Mouse (Mus musculus) midbrain, embryonic 10.5 days (tissue): ENCODE data around the gene Slc4a1. TPM values are rescaled to one million over a fixed set of nuclear protein-coding genes. Genes with fewer than 3 reads are reported as not detected.
"Not testable (repeated sequence)": the region's sequence is repeated elsewhere in the genome, so short reads cannot be mapped to it uniquely, and the experiment has no call there.

Experiments
- DNase-seq: peaks from one replicate; pipeline ENCODE4 v3.0.0-alpha.2; 2017; ENCODE audit warnings: low spot score
- H3K27ac ChIP-seq: fragments of 300-500 bp; sonication (generic); replicated peaks from 2 replicates; pipeline ENCODE4 v1.5.1; 2016; ENCODE audit warnings: mild to moderate bottlenecking
- H3K27me3 ChIP-seq: fragments of 300-500 bp; sonication (generic); 2 replicates; pipeline ENCODE4 v1.6.1; 2016; ENCODE audit warnings: low read depth, mild to moderate bottlenecking; ENCODE audit not compliant: poor library complexity, severe bottlenecking
- H3K36me3 ChIP-seq: fragments of 300-500 bp; sonication (generic); 2 replicates; pipeline ENCODE4 v1.6.1; 2016; ENCODE audit warnings: mild to moderate bottlenecking, moderate library complexity
- H3K4me1 ChIP-seq: fragments of 300-500 bp; sonication (generic); 2 replicates; pipeline ENCODE4 v1.6.1; 2016
- H3K4me3 ChIP-seq: fragments of 300-500 bp; sonication (generic); 2 replicates; pipeline ENCODE4 v1.5.1; 2016; ENCODE audit warnings: mild to moderate bottlenecking, moderate library complexity
- H3K9me3 ChIP-seq: fragments of 300-500 bp; sonication (generic); replicated peaks from 2 replicates; pipeline ENCODE4 v1.6.1; 2016; ENCODE audit warnings: mild to moderate bottlenecking
- WGBS: fragments of 180-500 bp; shearing (Covaris S2); methylation state at CpG from one replicate; pipeline ENCODE4 v1.1.7; 2016; 5-methylcytosine and 5-hydroxymethylcytosine counted together
- polyA plus RNA-seq: library from polyadenylated mRNA; unstranded; fragments of >200 nt; fragmentation: Nextera tagmentation; extraction: Ambion mirVana; gene quantifications from 2 replicates; pipeline ENCODE4 v1.2.1, GENCODE M21; 2016

Slc4a1 gene
- polyA plus RNA-seq, 1 experiment from 2014 or later = 33.9 TPM

DNA sequence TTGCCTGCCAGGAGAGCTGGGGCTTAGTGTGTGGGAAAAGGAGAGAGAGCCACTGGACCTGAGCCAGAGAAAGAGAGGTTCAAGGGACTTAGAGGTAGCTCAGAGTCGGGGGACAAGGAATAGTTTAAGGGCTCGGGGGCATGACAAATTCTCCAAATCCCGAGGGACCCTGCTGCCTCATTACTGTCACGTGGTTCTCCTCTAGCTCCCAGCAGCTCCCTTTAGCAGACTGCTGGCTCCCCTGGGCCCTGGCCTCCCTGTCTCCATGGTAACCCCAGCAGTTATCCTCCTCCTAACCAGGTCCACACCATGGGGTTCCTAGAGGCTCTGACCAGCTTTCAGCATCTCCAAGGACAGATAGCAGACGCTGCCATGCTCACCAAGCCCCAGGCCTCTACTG, 29.2 kb upstream of the Slc4a1 start:
- Histone ChIP-seq H3K36me3 (peaks cover 18% of the 10 kb centered on the region), H3K4me3 (peak overlapping the region; percentile 74), H3K27ac (peak overlapping the region; percentile 53; the same call in 1 of the 2 replicates), H3K27me3 (peaks cover 55% of the 10 kb centered on the region), H3K9me3 (no peaks in the 10 kb centered on the region), H3K4me1 (peaks cover 71% of the 10 kb centered on the region)
- 3% methylated on average over 5 of the region's 5 CpGs for WGBS
- DNase-seq = peak; percentile 37

DNA sequence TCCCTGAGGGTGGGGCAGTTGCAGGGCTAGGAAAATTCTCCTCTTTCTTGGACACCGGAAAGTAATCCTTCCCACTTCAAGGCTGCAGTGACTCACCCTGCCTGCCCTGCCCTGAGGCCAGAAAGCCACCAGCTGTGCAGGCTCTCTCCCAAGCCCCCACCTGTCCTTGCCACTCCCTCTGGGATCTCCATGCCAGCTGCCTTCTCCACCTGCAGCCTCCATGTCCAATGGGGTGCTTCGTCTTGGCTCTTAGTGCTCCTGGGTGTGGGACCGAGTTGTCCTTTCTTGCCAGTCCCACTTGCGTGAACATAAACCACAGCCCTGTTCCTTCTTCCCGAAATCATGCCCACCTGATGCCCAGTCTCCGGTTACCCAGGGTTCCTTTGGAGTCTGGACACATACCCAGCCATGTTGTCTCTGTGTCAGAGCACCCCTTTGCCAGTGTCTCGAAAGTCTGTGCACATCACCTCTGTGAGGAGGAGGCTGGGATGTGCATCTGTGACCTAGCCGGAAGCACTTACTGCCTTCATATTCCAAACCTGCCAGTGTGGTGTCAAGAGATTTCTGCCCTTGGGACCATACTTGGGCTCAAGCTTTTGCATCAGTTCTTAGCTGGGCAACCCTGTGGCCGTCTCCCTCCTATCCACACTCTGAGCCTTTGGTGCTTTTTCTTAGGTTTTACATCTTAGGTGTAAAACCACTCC, 28.6 kb upstream of the Slc4a1 start:
- 83% methylated on average over 9 of the region's 9 CpGs for WGBS
- peaks cover 64% of the 10 kb centered on the region for H3K4me1 ChIP-seq
- DNase-seq = no peak
- peak overlapping the region; percentile 89 for H3K27ac ChIP-seq
- peak overlapping the region; percentile 74 for H3K4me3 ChIP-seq
- H3K9me3 ChIP-seq = no peaks in the 10 kb centered on the region
- peaks cover 48% of the 10 kb centered on the region for H3K27me3 ChIP-seq
- peaks cover 12% of the 10 kb centered on the region; the same call in 1 of the 2 replicates for H3K36me3 ChIP-seq

DNA sequence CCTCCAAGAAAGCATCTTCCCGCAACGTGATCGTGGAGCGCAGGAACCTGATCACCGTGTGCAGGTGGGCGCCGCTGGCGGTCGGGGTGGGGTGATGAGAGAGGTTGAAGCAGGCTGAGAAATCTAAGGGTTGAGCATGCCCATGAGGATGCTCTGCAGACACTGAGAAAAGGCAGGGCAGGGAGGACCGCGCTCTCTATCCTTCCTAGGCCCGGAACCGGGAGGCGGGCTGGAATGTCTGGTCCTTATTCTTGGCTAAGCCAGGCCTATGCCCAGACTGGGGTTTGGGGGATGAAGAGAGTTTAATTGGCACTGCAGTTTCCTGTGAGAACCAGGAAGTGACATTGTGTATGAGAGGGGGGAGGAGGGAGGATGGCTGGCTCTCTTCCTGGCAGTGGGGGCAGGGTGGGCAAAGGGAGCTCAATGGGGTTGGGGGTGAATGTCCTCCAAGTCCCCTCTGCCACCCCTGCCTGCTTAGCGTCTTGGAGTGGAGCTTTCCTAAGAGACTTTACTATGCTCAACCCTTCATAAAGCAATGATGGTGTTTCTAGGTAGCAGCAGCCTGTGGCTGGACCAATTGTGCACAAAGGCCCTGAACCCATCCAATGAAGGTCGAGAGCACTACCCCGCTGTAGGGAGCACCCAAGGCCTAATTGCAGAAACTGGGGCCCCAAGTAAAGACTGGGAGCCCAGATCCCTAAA, 27.9 kb upstream of the Slc4a1 start:
- H3K9me3 ChIP-seq = no peaks in the 10 kb centered on the region
- peak overlapping the region; percentile 74 for H3K4me3 ChIP-seq
- peak overlapping the region; percentile 89 for H3K27ac ChIP-seq
- DNase-seq = no peak
- 9% methylated on average over 17 of the region's 17 CpGs for WGBS
- H3K4me1 ChIP-seq = peaks cover 57% of the 10 kb centered on the region
- H3K27me3 ChIP-seq = peaks cover 41% of the 10 kb centered on the region
- H3K36me3 ChIP-seq = peaks cover 9% of the 10 kb centered on the region; the same call in 1 of the 2 replicates

DNA sequence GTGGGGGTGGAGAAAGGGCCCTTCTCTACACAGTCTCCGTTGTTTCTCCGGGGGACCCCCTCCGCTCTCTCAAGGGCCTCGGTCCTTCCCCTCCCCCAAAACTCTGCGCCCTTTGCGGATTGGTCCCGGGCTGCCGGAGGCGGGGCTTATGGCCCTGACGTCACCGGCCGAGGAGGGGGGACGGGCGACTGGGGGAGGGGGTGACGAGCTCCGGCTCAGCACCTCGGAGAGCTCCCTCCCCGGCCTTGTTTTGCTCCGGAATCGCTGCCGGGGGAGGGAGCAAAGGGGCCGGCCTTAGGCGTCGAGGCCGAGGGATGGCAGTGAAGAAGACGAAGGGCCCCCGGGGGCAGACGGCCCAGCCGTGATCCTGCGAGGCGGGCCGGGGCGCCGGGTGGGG, 27.2 kb upstream of the Slc4a1 start, which contains the start of gene Rundc3a:
Gene Rundc3a (plus strand): TSS at position 166 of the 397 bp plus-strand sequence.
- Histone ChIP-seq H3K27me3 (peaks cover 35% of the 10 kb centered on the region), H3K36me3 (peaks cover 4% of the 10 kb centered on the region; the same call in 1 of the 2 replicates), H3K4me1 (peaks cover 57% of the 10 kb centered on the region), H3K27ac (peak within 1 kb of the TSS; percentile 89), H3K9me3 (no peaks in the 10 kb centered on the region), H3K4me3 (peak within 1 kb of the TSS; percentile 74)
- 2% methylated on average over 30 of the region's 34 CpGs for WGBS
- DNase-seq = peak; percentile 95

DNA sequence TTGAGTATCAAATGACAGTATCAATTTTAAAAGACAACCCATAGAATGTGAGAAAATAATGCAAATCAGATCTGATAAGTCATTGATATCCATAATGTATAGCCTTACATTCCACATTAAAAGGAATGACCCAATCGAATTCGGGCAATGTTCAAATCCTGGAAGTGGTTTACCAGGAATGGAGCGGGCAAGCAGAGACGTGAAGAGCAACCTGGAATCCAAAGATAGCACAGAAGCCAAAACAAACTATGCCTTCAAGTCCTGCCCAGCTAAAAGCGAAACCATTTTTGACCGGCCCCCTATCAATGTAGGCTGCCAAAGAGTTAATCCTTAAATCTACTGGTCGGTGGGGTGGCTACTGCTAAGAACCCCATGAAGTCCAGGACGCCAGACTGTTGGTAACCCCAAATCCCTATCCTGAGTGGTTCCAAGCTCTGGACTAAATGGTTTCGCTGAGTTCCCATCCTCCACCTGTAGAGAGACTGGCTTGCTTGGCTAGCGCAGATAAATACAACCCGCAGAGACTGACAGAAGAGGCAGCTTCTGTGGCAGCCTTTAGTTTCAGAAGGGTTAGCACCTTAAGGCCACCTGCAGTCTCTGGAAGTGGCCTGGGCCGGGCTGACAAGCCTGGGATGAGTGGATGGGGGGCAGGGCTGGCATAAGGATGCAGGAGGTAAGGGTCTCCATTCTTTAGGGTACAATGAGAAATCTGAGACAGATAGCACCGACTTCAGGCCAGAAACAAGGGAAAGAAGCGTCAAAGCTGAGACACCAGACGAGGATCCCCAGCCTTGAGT, 26.6 kb upstream of the Slc4a1 start:
- 21% methylated on average over 15 of the region's 15 CpGs for WGBS
- Histone ChIP-seq H3K4me3 (peak overlapping the region; percentile 74), H3K27ac (peak overlapping the region; percentile 89), H3K4me1 (peaks cover 54% of the 10 kb centered on the region), H3K27me3 (peaks cover 29% of the 10 kb centered on the region), H3K36me3 (no peaks in the 10 kb centered on the region), H3K9me3 (no peaks in the 10 kb centered on the region)
- no peak for DNase-seq

DNA sequence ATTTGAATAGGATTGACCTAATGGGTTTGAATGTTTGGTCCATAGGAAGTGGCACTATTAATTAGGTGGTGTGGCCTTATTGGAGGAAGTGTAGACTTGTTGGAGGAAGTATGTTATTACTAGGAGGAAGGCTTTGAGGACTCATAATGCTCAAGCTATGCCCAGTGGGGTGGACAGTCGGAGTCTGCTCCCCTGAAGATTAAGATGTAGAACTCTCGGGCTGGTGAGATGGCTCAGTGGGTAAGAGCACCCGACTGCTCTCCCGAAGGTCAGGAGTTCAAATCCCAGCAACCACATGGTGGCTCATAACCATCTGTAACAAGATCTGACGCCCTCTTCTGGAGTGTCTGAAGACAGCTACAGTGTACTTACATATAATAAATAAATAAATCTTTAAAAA, 23.4 kb upstream of the Slc4a1 start:
- H3K27me3 ChIP-seq, H3K36me3 ChIP-seq, H3K9me3 ChIP-seq, H3K4me3 ChIP-seq, H3K27ac ChIP-seq, DNase-seq: not testable (repeated sequence)
- H3K4me1 ChIP-seq = peaks cover 22% of the 10 kb centered on the region
- WGBS = 90% methylated on average over 4 of the region's 5 CpGs

DNA sequence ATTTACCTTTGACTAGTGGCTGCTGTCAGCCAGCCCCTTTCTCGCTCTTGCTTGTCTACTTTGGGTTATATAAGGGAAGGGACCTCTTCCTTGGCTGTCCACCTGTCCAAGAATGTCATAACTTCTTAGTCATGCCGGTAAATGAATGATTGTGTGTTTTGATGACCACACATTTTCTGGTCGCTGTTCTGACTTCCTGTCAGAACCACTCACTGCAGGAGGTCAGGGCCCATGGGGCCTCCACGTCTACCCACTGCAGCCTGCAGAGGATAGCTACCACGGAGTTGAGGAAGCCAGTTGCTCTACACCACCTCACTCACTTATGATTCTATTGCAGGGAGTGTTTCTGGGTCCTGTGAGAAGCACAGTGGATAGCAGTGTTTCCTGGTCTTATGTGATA, 20.1 kb upstream of the Slc4a1 start:
- WGBS = 67% methylated on average over 5 of the region's 5 CpGs
- no peaks in the 10 kb centered on the region for H3K9me3 ChIP-seq

DNA sequence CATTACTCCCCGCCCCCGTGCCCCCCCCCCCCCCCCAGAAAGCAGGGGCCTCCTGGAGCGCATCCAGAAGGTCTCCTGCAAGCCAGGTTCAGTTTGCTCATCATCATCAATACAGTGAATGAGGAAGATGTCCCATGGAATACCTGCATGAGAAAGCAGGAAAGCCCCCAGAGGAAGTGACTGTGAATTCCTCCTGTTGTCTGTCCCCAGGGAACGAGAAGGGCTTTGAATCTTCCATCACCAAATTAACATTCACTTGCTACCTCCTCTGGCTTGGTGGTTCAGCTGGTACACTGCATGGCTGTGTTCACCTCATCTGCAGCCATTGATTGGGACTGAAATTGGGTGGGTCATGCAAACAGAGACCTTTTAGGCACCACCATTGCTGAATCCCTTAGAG, 19.1 kb upstream of the Slc4a1 start:
- DNase-seq = no peak
- WGBS = 48% methylated on average over 4 of the region's 4 CpGs
- Histone ChIP-seq H3K27me3 (no peaks in the 10 kb centered on the region), H3K36me3 (no peaks in the 10 kb centered on the region), H3K4me3 (no peak overlapping the region), H3K9me3 (no peaks in the 10 kb centered on the region), H3K4me1 (no peaks in the 10 kb centered on the region; the same call in 1 of the 2 replicates), H3K27ac (no peak overlapping the region)

More for the DNA sequence above, 20.1 kb upstream of the Slc4a1 start:
- no peaks in the 10 kb centered on the region for H3K36me3 ChIP-seq
- H3K4me1 ChIP-seq = no peaks in the 10 kb centered on the region; the same call in 1 of the 2 replicates
- DNase-seq = no peak
- no peaks in the 10 kb centered on the region for H3K27me3 ChIP-seq
- no peak overlapping the region for H3K27ac ChIP-seq
- H3K4me3 ChIP-seq = no peak overlapping the region

DNA sequence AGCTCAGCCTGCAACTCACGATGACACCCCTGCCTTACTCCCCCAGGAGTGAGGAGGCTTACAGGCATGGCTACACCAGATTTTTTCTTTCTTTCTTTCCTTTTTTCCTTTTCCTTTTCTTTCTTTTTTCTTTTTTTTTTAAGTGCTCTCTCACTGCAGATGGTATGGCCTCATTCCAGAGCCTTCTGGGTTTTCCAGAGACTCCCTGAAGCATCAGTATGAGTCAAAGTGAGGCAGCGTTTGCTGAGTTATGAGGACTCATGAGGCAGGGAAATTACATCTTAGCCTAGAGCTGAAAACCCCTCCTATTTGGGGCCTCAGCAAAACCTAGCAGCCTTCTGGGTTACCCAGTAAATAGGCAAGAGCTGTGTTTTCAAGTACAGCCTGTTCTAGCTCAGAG, 18.4 kb upstream of the Slc4a1 start:
- no peak overlapping the region for H3K4me3 ChIP-seq
- H3K27me3 ChIP-seq = no peaks in the 10 kb centered on the region
- H3K27ac ChIP-seq = no peak overlapping the region
- WGBS = 76% methylated on average over 2 of the region's 2 CpGs
- no peaks in the 10 kb centered on the region for H3K36me3 ChIP-seq
- H3K9me3 ChIP-seq = no peaks in the 10 kb centered on the region
- no peaks in the 10 kb centered on the region; the same call in 1 of the 2 replicates for H3K4me1 ChIP-seq
- no peak for DNase-seq

DNA sequence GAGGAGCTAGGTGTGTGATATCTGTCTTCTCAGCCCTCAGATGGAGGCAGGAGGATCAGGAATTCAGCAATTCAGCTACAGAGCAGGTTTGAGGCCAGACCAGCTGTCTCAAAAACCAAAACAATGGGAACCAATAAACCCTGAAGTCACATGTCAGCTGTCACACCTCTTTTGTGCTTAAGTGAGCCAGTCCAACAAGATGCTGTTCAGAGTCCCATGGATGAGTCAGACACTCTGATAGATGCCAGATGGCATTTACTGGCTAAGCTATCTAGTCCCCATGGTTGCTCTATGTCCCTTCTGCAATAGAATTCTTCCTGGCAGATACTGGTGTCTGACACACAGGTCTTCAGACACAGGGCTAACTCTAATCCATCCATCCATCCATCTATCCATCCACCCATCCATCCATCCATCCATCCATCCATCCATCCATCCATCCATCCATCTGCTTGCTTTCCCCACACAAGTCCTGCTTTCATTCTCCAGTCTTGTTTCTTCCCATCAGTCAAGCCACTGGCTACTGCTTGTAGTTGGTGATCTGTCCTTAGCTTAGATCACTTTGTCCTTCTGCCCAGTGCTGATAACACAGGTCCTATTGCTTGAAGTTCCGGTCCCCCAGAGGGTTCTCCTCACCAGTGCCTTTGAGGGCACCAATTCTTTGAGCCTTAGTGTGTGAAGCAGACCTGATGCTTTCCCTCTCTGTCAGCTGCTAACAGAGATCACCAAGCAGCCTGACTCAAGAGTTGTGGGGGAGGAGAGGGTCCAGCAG, 17.5 kb upstream of the Slc4a1 start:
- Histone ChIP-seq H3K4me3 (no peak overlapping the region), H3K4me1 (no peaks in the 10 kb centered on the region; the same call in 1 of the 2 replicates), H3K9me3 (no peaks in the 10 kb centered on the region; the same call in 1 of the 2 replicates), H3K27me3 (no peaks in the 10 kb centered on the region), H3K27ac (no peak overlapping the region), H3K36me3 (no peaks in the 10 kb centered on the region)
- no peak for DNase-seq
- 100% methylated on average over 1 of the region's 1 CpGs for WGBS

DNA sequence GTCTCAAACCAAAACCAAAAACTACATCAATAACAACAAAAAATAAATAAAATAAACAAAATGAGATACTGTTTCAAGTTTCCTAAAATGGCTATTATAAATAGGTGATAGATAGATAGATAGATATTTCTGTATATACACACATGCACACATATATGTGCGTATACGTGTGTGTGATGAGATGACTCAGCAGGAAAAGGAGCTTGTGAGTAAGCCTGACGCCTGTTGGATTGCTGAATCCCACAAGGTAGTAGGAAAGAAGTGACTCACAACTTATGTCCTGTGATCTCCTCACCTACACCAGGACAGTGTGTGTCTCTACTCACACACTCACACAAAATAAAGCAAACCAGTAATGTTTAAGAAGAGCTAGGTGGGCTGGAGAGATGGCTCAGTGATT, 16.8 kb upstream of the Slc4a1 start:
- H3K36me3 ChIP-seq = no peaks in the 10 kb centered on the region
- no peak overlapping the region for H3K4me3 ChIP-seq
- H3K4me1 ChIP-seq = no peaks in the 10 kb centered on the region; the same call in 1 of the 2 replicates
- WGBS = 89% methylated on average over 3 of the region's 3 CpGs
- H3K9me3 ChIP-seq = no peaks in the 10 kb centered on the region; the same call in 1 of the 2 replicates
- no peak for DNase-seq
- no peak overlapping the region for H3K27ac ChIP-seq
- H3K27me3 ChIP-seq = no peaks in the 10 kb centered on the region
